Mouse (Mus musculus) neural tube, embryonic 15.5 days (tissue): ENCODE results near the gene 1700012P22Rik. TPM values are rescaled to one million over a fixed set of nuclear protein-coding genes. Genes with fewer than 3 reads are reported as not detected.

Experiments used
- ATAC-seq: fragments of 200-750 bp; cut with Nextera tagmentation; 2 replicates; pipeline ENCODE4 v1.8.0; 2017; ENCODE audit warnings: mild to moderate bottlenecking, moderate TSS enrichment, moderate library complexity; ENCODE audit not compliant: low FRiP score
- H3K27ac ChIP-seq: fragments of 300-500 bp; sonication (generic); replicated peaks from 2 replicates; pipeline ENCODE4 v1.5.1; 2015; ENCODE audit warnings: mild to moderate bottlenecking, inconsistent platforms
- H3K27me3 ChIP-seq: fragments of 300-500 bp; sonication (generic); replicated peaks from 2 replicates; pipeline ENCODE4 v1.6.1; 2015; ENCODE audit warnings: inconsistent platforms
- H3K36me3 ChIP-seq: fragments of 300-500 bp; sonication (generic); 2 replicates; pipeline ENCODE4 v1.6.1; 2015; ENCODE audit warnings: inconsistent platforms
- H3K4me1 ChIP-seq: fragments of 300-500 bp; sonication (generic); 2 replicates; pipeline ENCODE4 v1.6.1; 2015; ENCODE audit warnings: inconsistent platforms
- H3K4me2 ChIP-seq: fragments of 300-500 bp; sonication (generic); 2 replicates; pipeline ENCODE4 v1.6.1; 2015; ENCODE audit warnings: inconsistent platforms, mild to moderate bottlenecking, moderate library complexity
- H3K4me3 ChIP-seq: fragments of 300-500 bp; sonication (generic); replicated peaks from 2 replicates; pipeline ENCODE4 v1.5.1; 2015; ENCODE audit warnings: mild to moderate bottlenecking, inconsistent platforms
- H3K9ac ChIP-seq: fragments of 300-500 bp; sonication (generic); replicated peaks from 2 replicates; pipeline ENCODE4 v1.6.1; 2015; ENCODE audit warnings: mild to moderate bottlenecking, inconsistent platforms
- H3K9me3 ChIP-seq: fragments of 300-500 bp; sonication (generic); replicated peaks from 2 replicates; pipeline ENCODE4 v1.6.1; 2016; ENCODE audit warnings: inconsistent platforms
- WGBS: fragments of 180-500 bp; shearing (Covaris S2); methylation state at CpG from one replicate; pipeline ENCODE4 v1.1.7; 2015; ENCODE audit warnings: mixed read lengths; 5-methylcytosine and 5-hydroxymethylcytosine counted together
- polyA plus RNA-seq: library from polyadenylated mRNA; unstranded; fragments of >200 nt; fragmentation: Nextera tagmentation; extraction: Ambion mirVana; gene quantifications from 2 replicates; pipeline ENCODE4 v1.2.1, GENCODE M21; 2015

The 1700012P22Rik gene
- polyA plus RNA-seq, 1 experiment from 2014 or later, result not detected

GRCm38 (mm10) chr4:144420644-144421043, 17.9 kb downstream of the 1700012P22Rik start:
- H3K27me3 ChIP-seq, result no peaks in the 10 kb centered on the region
- H3K4me2 ChIP-seq, result no peak overlapping the region
- H3K27ac ChIP-seq, result no peak overlapping the region
- H3K4me3 ChIP-seq, result no peak overlapping the region
- no peaks in the 10 kb centered on the region for H3K4me1 ChIP-seq
- H3K36me3 ChIP-seq, result no peaks in the 10 kb centered on the region
- no peak overlapping the region for H3K9ac ChIP-seq
- 0 out of 2 replicates have a peak, but pooled peaks cover 3% of the 10 kb centered on the region for H3K9me3 ChIP-seq
- ATAC-seq, result no peak

GRCm38 (mm10) chr4:144408290-144408689, 30.3 kb downstream of the 1700012P22Rik start, which contains the start of gene Pramef12:
Gene Pramef12 (minus strand): TSS chr4:144408464.
- Histone ChIP-seq H3K9ac (no peak within 1 kb of the TSS), H3K4me3 (no peak within 1 kb of the TSS), H3K4me2 (no peak within 1 kb of the TSS), H3K9me3 (no peaks in the 10 kb centered on the region), H3K36me3 (no peaks in the 10 kb centered on the region), H3K27me3 (no peaks in the 10 kb centered on the region), H3K4me1 (no peaks in the 10 kb centered on the region), H3K27ac (no peak within 1 kb of the TSS)
- 87% methylated on average over 9 of the region's 9 CpGs for WGBS
- no peak for ATAC-seq

- H3K36me3 ChIP-seq, result no peaks in the 10 kb centered on the region
- no peaks in the 10 kb centered on the region for H3K27me3 ChIP-seq
- no peak overlapping the region for H3K4me3 ChIP-seq
- no peaks in the 10 kb centered on the region for H3K4me1 ChIP-seq
- H3K4me2 ChIP-seq, result no peak overlapping the region
- no peak for ATAC-seq
- no peak overlapping the region for H3K9ac ChIP-seq
- 63% methylated on average over 3 of the region's 3 CpGs for WGBS
- H3K9me3 ChIP-seq, result no peaks in the 10 kb centered on the region
- H3K27ac ChIP-seq, result no peak overlapping the region
Observed at GRCm38 (mm10) chr4:144406261-144406660, 32.3 kb downstream of the 1700012P22Rik start.

- peak overlapping the region; percentile 48 for H3K4me2 ChIP-seq
- H3K4me1 ChIP-seq, result no peaks in the 10 kb centered on the region
- no peaks in the 10 kb centered on the region for H3K36me3 ChIP-seq
- H3K9me3 ChIP-seq, result no peaks in the 10 kb centered on the region
- H3K9ac ChIP-seq, result no peak overlapping the region
- H3K27ac ChIP-seq, result no peak overlapping the region
- ATAC-seq, result no peak
- H3K27me3 ChIP-seq, result no peaks in the 10 kb centered on the region
- WGBS, result 9% methylated on average over 17 of the region's 17 CpGs
- peak overlapping the region; percentile 11; the same call in 1 of the 2 replicates for H3K4me3 ChIP-seq
Observed at GRCm38 (mm10) chr4:144404456-144405086, 34.0 kb downstream of the 1700012P22Rik start.

GRCm38 (mm10) chr4:144402712-144403111, 35.9 kb downstream of the 1700012P22Rik start:
- ATAC-seq, result no peak
- H3K9ac ChIP-seq, result no peak overlapping the region
- H3K4me1 ChIP-seq, result no peaks in the 10 kb centered on the region
- no peak overlapping the region for H3K27ac ChIP-seq
- H3K9me3 ChIP-seq, result no peaks in the 10 kb centered on the region
- 83% methylated on average over 4 of the region's 4 CpGs for WGBS
- H3K27me3 ChIP-seq, result no peaks in the 10 kb centered on the region
- no peak overlapping the region for H3K4me3 ChIP-seq
- H3K4me2 ChIP-seq, result no peak overlapping the region
- no peaks in the 10 kb centered on the region for H3K36me3 ChIP-seq

- H3K4me3 ChIP-seq, result no peak overlapping the region
- no peak overlapping the region for H3K27ac ChIP-seq
- no peak overlapping the region for H3K4me2 ChIP-seq
- ATAC-seq, result no peak
- no peak overlapping the region for H3K9ac ChIP-seq
- H3K27me3 ChIP-seq, result no peaks in the 10 kb centered on the region
- no peaks in the 10 kb centered on the region for H3K36me3 ChIP-seq
- WGBS, result 26% methylated on average over 3 of the region's 3 CpGs
- no peaks in the 10 kb centered on the region for H3K4me1 ChIP-seq
- peaks cover 18% of the 10 kb centered on the region; the same call in 1 of the 2 replicates for H3K9me3 ChIP-seq
Observed at GRCm38 (mm10) chr4:144396316-144396715, 42.3 kb downstream of the 1700012P22Rik start.

GRCm38 (mm10) chr4:144377911-144378310, 60.7 kb downstream of the 1700012P22Rik start, which contains the start of gene Pramef20:
Gene Pramef20 (minus strand): TSS chr4:144377933.
- H3K4me3 ChIP-seq, result no peak within 1 kb of the TSS
- no peak for ATAC-seq
- H3K27ac ChIP-seq, result no peak within 1 kb of the TSS
- H3K4me1 ChIP-seq, result no peaks in the 10 kb centered on the region
- H3K4me2 ChIP-seq, result no peak within 1 kb of the TSS
- no peaks in the 10 kb centered on the region for H3K27me3 ChIP-seq
- WGBS, result 56% methylated on average over 2 of the region's 2 CpGs
- H3K36me3 ChIP-seq, result no peaks in the 10 kb centered on the region
- H3K9me3 ChIP-seq, result 0 out of 2 replicates have a peak, but pooled peaks cover 5% of the 10 kb centered on the region
- H3K9ac ChIP-seq, result no peak within 1 kb of the TSS

Other genes starting within 250 kb of the 1700012P22Rik start
- gene Oog2, start 248.1 kb downstream of the 1700012P22Rik start, polyA plus RNA-seq, result not detected in 2 replicates
- gene C87977, start 225.5 kb downstream of the 1700012P22Rik start, polyA plus RNA-seq, result not detected in 2 replicates
- gene Pramel5, start 158.3 kb downstream of the 1700012P22Rik start, polyA plus RNA-seq, result not detected in 2 replicates
- gene Gm13128, start 108.5 kb downstream of the 1700012P22Rik start, polyA plus RNA-seq, result not detected in 2 replicates
- not detected in 2 replicates for gene Gm13119, start 80.8 kb downstream of the 1700012P22Rik start, polyA plus RNA-seq
- not detected in 2 replicates for gene Pramef20, start 60.8 kb downstream of the 1700012P22Rik start, polyA plus RNA-seq
- not detected in 2 replicates for gene Pramef12, start 30.3 kb downstream of the 1700012P22Rik start, polyA plus RNA-seq
- not detected in 2 replicates for gene Gm9944, start 14.5 kb upstream of the 1700012P22Rik start, polyA plus RNA-seq
- not detected in 2 replicates for gene Aadacl3, start 25.0 kb upstream of the 1700012P22Rik start, polyA plus RNA-seq
- not detected in 2 replicates for gene 9430007A20Rik, start 81.0 kb upstream of the 1700012P22Rik start, polyA plus RNA-seq
- gene Gm13124, start 126.4 kb upstream of the 1700012P22Rik start, polyA plus RNA-seq, result not detected in 2 replicates
- gene Aadacl4, start 174.9 kb upstream of the 1700012P22Rik start, polyA plus RNA-seq, result not detected in 2 replicates
- gene Gm436, start 247.6 kb upstream of the 1700012P22Rik start, polyA plus RNA-seq, result not detected in 2 replicates